Mouse (Mus musculus) ES-E14 (cell line): Measurements from ENCODE around the gene Paqr4. TPM values are rescaled to one million over a fixed set of nuclear protein-coding genes. Genes with fewer than 3 reads are reported as not detected.

ENCODE experiments used
- DNase-seq: peaks from one replicate; pipeline ENCODE4 v3.0.0-alpha.2; 2013; ENCODE audit warnings: low read depth, low spot score
- H3K27ac ChIP-seq: 2 replicates; pipeline ENCODE4 v1.5.1; 2012; ENCODE audit warnings: low read depth, mild to moderate bottlenecking, low read length, moderate library complexity, mixed read lengths; ENCODE audit not compliant: poor library complexity, insufficient read depth, severe bottlenecking
- H3K36me3 ChIP-seq: 2 replicates; pipeline ENCODE4 v1.6.1; 2012; ENCODE audit warnings: mild to moderate bottlenecking, low read length, moderate library complexity, mixed read lengths; ENCODE audit not compliant: control insufficient read depth, poor library complexity, insufficient read depth, severe bottlenecking
- H3K4me1 ChIP-seq, 2 experiments: fragments of 150-350 bp in 1 of 2; sonication (generic) in 1 of 2; 2 replicates each; pipeline ENCODE4 v1.6.1; 2012; ENCODE audit warnings: low read length in 2 of 2, mild to moderate bottlenecking in 1 of 2, mixed read lengths in 1 of 2; ENCODE audit not compliant: control insufficient read depth in 2 of 2, insufficient read depth in 2 of 2, poor library complexity in 1 of 2
- H3K4me3 ChIP-seq, 2 experiments: fragments of 150-350 bp in 1 of 2; sonication (generic) in 1 of 2; 2 replicates each; pipeline ENCODE4 v1.5.1; 2012; ENCODE audit warnings: low read length in 2 of 2, low read depth in 1 of 2, mild to moderate bottlenecking in 1 of 2, mixed read lengths in 1 of 2; ENCODE audit not compliant: insufficient read depth in 1 of 2, poor library complexity in 1 of 2, severe bottlenecking in 1 of 2
- H3K9ac ChIP-seq: 2 replicates; pipeline ENCODE4 v1.6.1; 2012; ENCODE audit warnings: low read depth, mild to moderate bottlenecking, low read length, mixed read lengths; ENCODE audit not compliant: poor library complexity, insufficient read depth, severe bottlenecking
- H3K9me3 ChIP-seq: fragments of 150-350 bp; sonication (generic); 2 replicates; pipeline ENCODE4 v1.6.1; 2012; ENCODE audit warnings: low read depth, mild to moderate bottlenecking, low read length; ENCODE audit not compliant: control insufficient read depth, insufficient read depth
- CHD2 ChIP-seq: IDR thresholded peaks from 2 replicates; pipeline ENCODE4 v1.6.1; 2014; ENCODE audit warnings: mild to moderate bottlenecking, low read depth, low read length, inconsistent platforms
- HCFC1 ChIP-seq: IDR thresholded peaks from 2 replicates; pipeline ENCODE4 v1.6.1; 2012; ENCODE audit warnings: low read length, inconsistent platforms, borderline replicate concordance; ENCODE audit not compliant: insufficient read depth
- MAFK ChIP-seq: IDR thresholded peaks from 2 replicates; pipeline ENCODE4 v1.6.1; 2014; ENCODE audit warnings: mild to moderate bottlenecking, low read depth, low read length, inconsistent platforms; ENCODE audit not compliant: insufficient read depth
- ZC3H11A ChIP-seq: IDR thresholded peaks from 2 replicates; pipeline ENCODE4 v1.6.1; 2012; ENCODE audit warnings: low read depth, mild to moderate bottlenecking, inconsistent platforms, low read length, borderline replicate concordance
- ZNF384 ChIP-seq: IDR thresholded peaks from 2 replicates; pipeline ENCODE4 v1.6.1; 2012; ENCODE audit warnings: low read depth, low read length, inconsistent platforms
- in situ Hi-C, 2 experiments: fragments of 600-800 bp; cut with MboI; formaldehyde crosslinking; loops; one replicate each; pipeline ENCODE4 v1.15.1; 2025; ENCODE audit warnings: low sequenced_read_pairs in 2 of 2, inconsistent platforms in 1 of 2; ENCODE audit not compliant: unreplicated experiment in 2 of 2
- total RNA-seq: library from RNA; depleted of rRNA; stranded (reverse); fragments of 300-350 nt; gene quantifications from 2 replicates; pipeline ENCODE4 v1.2.3, GENCODE M21; 2012; rRNA removed

Gene Paqr4
- 2.8 and 4.0 TPM in 2 replicates for total RNA-seq

- in situ Hi-C loops = no loop called here
- H3K36me3 ChIP-seq = peaks cover 4% of the 10 kb centered on the region; the same call in 1 of the 2 replicates
- no peak within 1 kb of the TSS for H3K27ac ChIP-seq
- no peaks in the 10 kb centered on the region for H3K9me3 ChIP-seq
- peak within 1 kb of the TSS; percentile 66 to 80 for H3K4me3 ChIP-seq
- H3K9ac ChIP-seq = peak within 1 kb of the TSS; percentile 45
- TF ChIP-seq MAFK (no peak), HCFC1 (no peak), ZNF384 (no peak), ZC3H11A (no peak), CHD2 (no peak)
- H3K4me1 ChIP-seq = peaks cover 0 to 20% of the 10 kb centered on the region in 2 experiments; a peak in 1 of 4 replicates
- no peak for DNase-seq
Measured at GRCm38 (mm10) chr17:23740598-23741021, at the start of gene Paqr4. Gene Paqr4 (minus strand): TSS chr17:23740867.

GRCm38 (mm10) chr17:23789749-23790268, 49.1 kb upstream of the Paqr4 start:
- H3K27ac ChIP-seq = peak overlapping the region; percentile 40; the same call in 1 of the 2 replicates
- peak overlapping the region; percentile 44 to 53; a peak in 3 of 4 replicates for H3K4me3 ChIP-seq
- TF ChIP-seq CHD2 = no peak
- no peak for TF ChIP-seq HCFC1
- TF ChIP-seq ZNF384 = no peak
- no peak for TF ChIP-seq ZC3H11A
- peaks cover 2 to 12% of the 10 kb centered on the region in 2 experiments; a peak in 3 of 4 replicates for H3K4me1 ChIP-seq
- H3K36me3 ChIP-seq = no peaks in the 10 kb centered on the region
- in situ Hi-C loops = no loop called here
- DNase-seq = peak; percentile 69
- no peaks in the 10 kb centered on the region for H3K9me3 ChIP-seq
- peak overlapping the region; percentile 59; the same call in 1 of the 2 replicates for H3K9ac ChIP-seq

GRCm38 (mm10) chr17:23788973-23789372, 48.3 kb upstream of the Paqr4 start:
- H3K27ac ChIP-seq = peak overlapping the region; percentile 60; the same call in 1 of the 2 replicates
- DNase-seq = no peak
- H3K4me3 ChIP-seq = no peak overlapping the region
- in situ Hi-C loops = no loop called here
- no peaks in the 10 kb centered on the region for H3K9me3 ChIP-seq
- H3K9ac ChIP-seq = peak overlapping the region; percentile 1; the same call in 1 of the 2 replicates
- no peaks in the 10 kb centered on the region for H3K36me3 ChIP-seq
- no peak for TF ChIP-seq MAFK
- no peak for TF ChIP-seq ZC3H11A
- TF ChIP-seq CHD2 = no peak
- no peak for TF ChIP-seq HCFC1
- TF ChIP-seq ZNF384 = no peak
- peaks cover 2 to 12% of the 10 kb centered on the region in 2 experiments; a peak in 3 of 4 replicates for H3K4me1 ChIP-seq

GRCm38 (mm10) chr17:23786510-23786931, 45.9 kb upstream of the Paqr4 start:
- H3K36me3 ChIP-seq = no peaks in the 10 kb centered on the region
- H3K27ac ChIP-seq = peak overlapping the region; percentile 49
- H3K9me3 ChIP-seq = no peaks in the 10 kb centered on the region
- H3K4me1 ChIP-seq = peaks cover 2 to 10% of the 10 kb centered on the region in 2 experiments; a peak in 3 of 4 replicates
- in situ Hi-C loops = no loop called here
- H3K4me3 ChIP-seq = peak overlapping the region; percentile 63 to 80
- H3K9ac ChIP-seq = peak overlapping the region; percentile 64
- DNase-seq = no peak
- TF ChIP-seq ZC3H11A (no peak), MAFK (no peak), ZNF384 (no peak), HCFC1 (no peak), CHD2 (no peak)
